Mouse (Mus musculus) gastrocnemius, postnatal 14 days (tissue): ENCODE results near the gene Dnah8. TPM values are rescaled to one million over a fixed set of nuclear protein-coding genes. Genes with fewer than 3 reads are reported as not detected.

Experiments
- DNase-seq: peaks from one replicate; pipeline ENCODE4 v3.0.0; 2021; ENCODE audit warnings: mixed read lengths
- intact Hi-C: fragments of 180-260 bp; cut with DNase I; formaldehyde crosslinking; loops from one replicate; pipeline ENCODE4 v1.15.1; 2025; ENCODE audit warnings: low total_unique reads
- total RNA-seq, 2 experiments: library from RNA; stranded (reverse); gene quantifications; 2 replicates each; pipeline ENCODE4 v1.2.3; 2021

Dnah8 gene
- total RNA-seq, 2 experiments from 2014 or later: 0.90 to 1.6 TPM

DNA sequence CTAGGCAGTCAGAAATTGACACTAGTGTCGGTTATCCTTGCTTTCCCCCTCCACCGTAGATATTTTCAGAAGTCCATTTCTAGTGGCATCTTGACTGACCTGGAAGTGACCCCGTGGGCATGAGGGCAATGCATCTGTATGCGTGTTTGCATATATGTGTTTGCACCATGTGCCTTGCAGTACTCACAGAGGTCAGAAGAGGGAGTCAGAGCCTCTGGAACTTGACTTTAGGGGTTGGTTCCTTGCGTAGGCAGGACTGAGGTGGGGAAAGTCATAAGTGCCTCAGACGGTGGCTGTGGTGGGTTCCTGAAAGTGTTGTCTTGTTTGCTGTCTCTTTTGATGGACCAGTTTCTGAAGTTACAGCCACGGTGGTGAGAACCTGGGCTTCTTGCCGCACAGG, 110.6 kb downstream of the Dnah8 start:
- no peak for DNase-seq
- intact Hi-C loops: no loop called here

DNA sequence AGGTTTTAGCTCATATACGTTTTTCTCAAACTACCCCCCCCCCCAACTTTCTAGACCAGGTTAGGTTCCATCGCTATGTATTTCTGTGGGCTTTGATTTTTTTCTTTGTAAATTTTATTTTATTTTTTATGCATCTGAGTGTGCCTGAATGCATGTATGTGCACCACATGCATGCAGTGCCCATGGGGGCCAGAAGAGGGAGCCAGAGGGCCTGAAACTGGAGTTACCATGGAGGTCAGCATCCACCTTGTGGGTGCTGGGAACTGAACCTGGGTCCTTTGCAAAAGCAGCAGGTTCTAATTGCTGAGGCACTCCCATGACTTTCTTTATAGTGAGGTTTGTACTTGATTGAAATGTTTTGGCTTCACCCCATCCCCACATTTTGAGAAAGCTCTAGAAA, 111.3 kb downstream of the Dnah8 start:
- intact Hi-C loops: no loop called here
- no peak for DNase-seq

DNA sequence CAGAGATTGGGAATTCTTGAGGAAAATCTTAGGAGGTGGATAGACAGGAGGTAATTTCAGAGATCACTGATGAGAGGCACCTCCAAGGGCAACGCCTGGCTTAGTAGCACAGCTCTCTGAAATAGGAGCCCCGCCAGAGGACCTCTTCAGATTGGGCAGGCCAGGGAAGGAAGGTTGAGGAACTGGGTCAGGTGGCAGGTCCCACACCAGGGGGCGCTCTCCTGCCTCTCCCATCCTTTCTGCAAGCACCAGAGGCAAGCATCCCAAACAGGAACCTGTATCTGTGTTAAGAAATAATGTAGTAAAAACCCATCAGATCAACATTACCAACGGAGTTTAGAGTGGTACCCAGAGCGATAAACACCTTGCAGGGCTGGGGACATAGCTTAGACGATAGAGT, 113.6 kb downstream of the Dnah8 start:
- intact Hi-C loops: no loop called here
- DNase-seq: peak; percentile 42

- no peak for DNase-seq
- intact Hi-C loops: loop anchor here (10.0 kb wide), 1 partner anchor 285 kb away; no protein-coding TSS in a partner anchor
Measured at GRCm38 (mm10) chr17:30739769-30740168, 115.6 kb downstream of the Dnah8 start.

- DNase-seq: no peak
- intact Hi-C loops: loop anchor here (10.0 kb wide), 1 partner anchor 289 kb away; no protein-coding TSS in a partner anchor
Measured at GRCm38 (mm10) chr17:30743947-30744346, 119.8 kb downstream of the Dnah8 start.

DNA sequence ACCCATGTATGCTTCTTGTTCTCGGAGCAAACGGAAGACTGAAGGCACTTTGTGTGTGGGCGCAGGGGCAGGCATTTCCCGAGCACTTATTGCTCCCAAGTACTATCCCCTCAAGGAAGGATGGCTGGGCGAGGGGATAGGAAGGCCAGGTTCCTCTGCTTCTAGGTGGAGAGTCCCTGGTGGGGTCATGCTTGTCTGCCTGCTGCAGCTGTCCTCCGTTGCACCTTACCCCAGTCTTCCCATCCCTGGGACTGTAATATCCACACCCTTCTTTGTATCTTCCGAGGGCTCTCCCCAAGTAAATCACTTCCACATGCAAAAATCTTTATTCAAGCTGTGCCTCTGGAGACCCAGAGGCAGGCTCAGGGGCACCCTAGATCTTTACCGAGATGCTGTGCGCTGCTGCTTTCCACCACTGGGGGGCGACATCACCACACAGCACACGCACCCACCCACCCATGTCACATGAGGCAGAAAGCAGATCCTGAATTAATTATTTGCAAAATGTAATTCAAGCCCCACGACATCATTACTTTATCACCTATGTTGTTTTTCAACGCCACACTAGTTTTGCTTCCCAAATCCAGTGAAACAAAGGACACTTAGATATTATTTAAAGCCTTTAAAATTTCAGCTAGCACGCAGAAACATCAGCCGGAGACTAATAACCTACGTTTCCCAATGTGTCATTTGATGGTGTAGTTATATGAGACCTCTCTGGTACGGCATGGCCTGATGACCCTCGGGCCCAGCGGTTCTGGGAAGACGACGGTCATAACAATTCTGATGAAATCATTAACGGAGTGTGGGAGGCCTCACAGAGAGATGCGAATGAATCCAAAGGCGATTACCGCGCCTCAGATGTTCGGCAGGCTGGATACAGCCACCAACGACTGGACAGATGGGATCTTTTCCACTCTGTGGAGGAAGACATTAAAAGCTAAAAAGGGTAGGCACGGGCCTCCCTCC, 122.2 kb downstream of the Dnah8 start:
- intact Hi-C loops: loop anchor here (5.0 to 10.0 kb wide), 3 partner anchors 201 to 292 kb away; no protein-coding TSS in a partner anchor
- peak; percentile 47 for DNase-seq

DNA sequence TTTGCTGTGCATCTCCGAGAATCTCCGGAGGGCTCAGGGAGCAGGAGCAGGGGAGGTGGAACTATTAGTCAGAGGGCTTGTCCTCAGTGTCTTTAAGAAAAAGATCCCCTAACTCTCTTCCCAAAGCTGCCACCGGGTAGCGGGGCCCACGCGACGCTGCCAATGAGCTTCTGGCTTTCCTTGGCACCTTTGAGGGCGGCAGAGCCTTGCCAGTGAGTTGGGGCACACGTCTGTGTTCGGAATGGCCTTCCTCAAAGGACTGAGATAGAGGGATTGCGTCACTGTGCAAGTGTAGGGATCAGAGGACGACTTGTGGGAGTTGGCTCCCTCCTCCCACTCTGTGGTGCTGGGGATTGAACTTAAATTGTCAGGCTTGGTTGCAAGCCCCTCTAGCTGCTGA, 125.2 kb downstream of the Dnah8 start:
- DNase-seq: no peak
- intact Hi-C loops: loop anchor here (5.0 to 10.0 kb wide), 3 partner anchors 198 to 295 kb away; no protein-coding TSS in a partner anchor

GRCm38 (mm10) chr17:30750269-30750668, 126.1 kb downstream of the Dnah8 start:
- DNase-seq: no peak
- intact Hi-C loops: no loop called here

- intact Hi-C loops: no loop called here
- peak; percentile 17 for DNase-seq
Measured at GRCm38 (mm10) chr17:30752370-30752818, 128.2 kb downstream of the Dnah8 start.

- intact Hi-C loops: no loop called here
- no peak for DNase-seq
Measured at GRCm38 (mm10) chr17:30753201-30753600, 129.0 kb downstream of the Dnah8 start.

DNA sequence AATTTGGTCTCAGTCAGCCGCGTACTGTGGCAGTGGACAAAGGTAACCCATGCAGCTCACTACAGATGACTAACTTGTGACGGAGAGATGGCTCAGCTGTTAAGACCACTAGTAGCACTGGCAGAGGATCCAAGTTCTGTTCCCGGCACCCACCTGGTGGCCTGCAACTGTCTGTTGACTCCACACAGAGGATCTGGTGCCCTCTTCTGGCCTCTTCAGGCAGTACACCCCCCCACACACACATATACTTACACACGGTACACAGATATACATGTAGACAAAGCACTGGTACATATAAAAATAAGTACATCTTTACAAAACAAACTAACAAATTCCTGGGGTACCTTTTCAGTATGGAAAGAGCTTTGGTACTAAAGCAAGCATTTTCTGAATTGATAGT, 132.6 kb downstream of the Dnah8 start:
- DNase-seq: no peak
- intact Hi-C loops: no loop called here

- no peak for DNase-seq
- intact Hi-C loops: no loop called here
Measured at GRCm38 (mm10) chr17:30760307-30760706, 136.2 kb downstream of the Dnah8 start.

DNA sequence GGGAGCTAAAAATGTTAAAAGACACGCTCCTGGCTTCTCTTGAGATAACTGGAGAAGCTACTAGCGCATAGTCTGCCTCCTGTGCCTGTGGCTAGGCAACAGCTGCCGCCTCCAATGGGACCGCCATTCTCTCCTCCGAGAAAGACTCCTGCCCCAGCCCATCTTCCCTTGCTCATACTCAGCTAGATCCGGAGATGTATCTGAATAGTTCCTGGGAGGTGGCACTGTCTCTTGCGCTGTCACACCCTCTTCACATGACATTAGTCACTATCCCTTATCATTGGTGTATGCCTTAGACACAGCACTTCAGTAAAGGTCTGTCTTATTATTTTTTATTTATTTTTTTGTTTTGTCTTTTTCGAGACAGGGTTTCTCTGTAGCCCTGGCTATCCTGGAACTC, 140.1 kb downstream of the Dnah8 start:
- intact Hi-C loops: no loop called here
- no peak for DNase-seq

GRCm38 (mm10) chr17:30774416-30774815, 150.3 kb downstream of the Dnah8 start:
- no peak for DNase-seq
- intact Hi-C loops: no loop called here

GRCm38 (mm10) chr17:30775096-30775495, 150.9 kb downstream of the Dnah8 start:
- intact Hi-C loops: no loop called here
- DNase-seq: no peak

- intact Hi-C loops: no loop called here
Measured at GRCm38 (mm10) chr17:30781046-30781445, 156.9 kb downstream of the Dnah8 start.

DNA sequence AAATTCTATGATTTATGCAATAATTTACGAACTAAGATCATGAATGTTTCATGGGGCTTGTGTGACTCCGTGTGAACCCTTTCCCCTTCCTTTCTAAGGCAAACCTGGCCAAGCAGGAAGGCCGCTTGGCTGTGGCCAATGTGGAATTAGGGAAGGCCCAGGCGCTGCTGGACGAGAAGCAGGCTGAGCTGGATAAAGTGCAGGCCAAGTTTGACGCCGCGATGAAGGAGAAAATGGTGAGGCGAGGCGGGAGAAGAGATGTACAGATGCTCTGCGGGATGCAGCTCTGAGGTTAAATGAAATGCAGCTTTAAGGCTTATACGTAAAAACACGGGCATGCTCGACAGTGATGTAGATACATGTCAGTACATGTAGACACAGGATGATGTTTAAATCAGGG, 158.1 kb downstream of the Dnah8 start:
- intact Hi-C loops: no loop called here
- no peak for DNase-seq

More at GRCm38 (mm10) chr17:30781046-30781445, 156.9 kb downstream of the Dnah8 start:
- DNase-seq: no peak

DNA sequence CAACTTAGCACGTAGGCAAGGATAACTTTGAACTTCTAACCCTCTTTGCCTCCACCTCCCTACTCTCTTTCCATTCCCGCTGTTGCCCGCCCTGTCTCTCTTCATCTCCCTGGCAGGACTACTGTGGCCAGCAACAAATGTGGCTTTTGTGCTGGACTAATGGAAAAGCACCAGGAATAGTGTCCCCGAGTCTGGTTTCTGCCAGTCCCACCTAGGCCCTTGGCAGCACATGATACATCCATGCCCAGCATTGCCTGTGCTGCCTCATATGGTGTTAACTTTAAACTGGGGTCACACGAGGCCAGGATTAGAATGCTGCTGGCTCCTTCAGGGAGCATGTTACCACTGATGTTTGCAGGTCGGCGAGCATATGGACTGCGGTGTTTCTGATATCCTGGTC, 164.2 kb downstream of the Dnah8 start:
- DNase-seq: no peak
- intact Hi-C loops: no loop called here

GRCm38 (mm10) chr17:30790816-30791215, 166.7 kb downstream of the Dnah8 start:
- no peak for DNase-seq
- intact Hi-C loops: no loop called here

DNA sequence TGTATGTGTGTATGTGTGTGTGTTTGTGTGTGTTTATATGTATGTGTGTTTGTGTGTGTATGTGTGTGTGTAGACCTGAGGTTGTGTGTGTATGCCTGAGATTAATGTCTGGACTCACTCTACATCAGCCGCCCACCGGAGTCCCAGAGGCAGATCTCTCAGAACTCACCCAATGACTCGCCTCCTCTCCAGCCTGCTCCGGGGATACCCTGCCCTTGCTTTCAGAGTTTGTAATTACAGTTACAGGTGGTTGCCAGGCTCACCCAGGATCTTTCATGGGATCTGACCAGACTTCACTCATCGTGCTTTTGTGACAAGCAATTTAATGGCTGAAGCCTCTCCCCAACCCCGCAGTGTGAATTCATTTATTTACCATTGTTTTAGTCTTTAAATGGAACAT, 168.2 kb downstream of the Dnah8 start:
- no peak for DNase-seq
- intact Hi-C loops: no loop called here

- intact Hi-C loops: no loop called here
- DNase-seq: no peak
Measured at GRCm38 (mm10) chr17:30796616-30797015, 172.5 kb downstream of the Dnah8 start.
